Comparison of ENCODE assay signal across 9 mouse cellular contexts in the genomic region with DNA sequence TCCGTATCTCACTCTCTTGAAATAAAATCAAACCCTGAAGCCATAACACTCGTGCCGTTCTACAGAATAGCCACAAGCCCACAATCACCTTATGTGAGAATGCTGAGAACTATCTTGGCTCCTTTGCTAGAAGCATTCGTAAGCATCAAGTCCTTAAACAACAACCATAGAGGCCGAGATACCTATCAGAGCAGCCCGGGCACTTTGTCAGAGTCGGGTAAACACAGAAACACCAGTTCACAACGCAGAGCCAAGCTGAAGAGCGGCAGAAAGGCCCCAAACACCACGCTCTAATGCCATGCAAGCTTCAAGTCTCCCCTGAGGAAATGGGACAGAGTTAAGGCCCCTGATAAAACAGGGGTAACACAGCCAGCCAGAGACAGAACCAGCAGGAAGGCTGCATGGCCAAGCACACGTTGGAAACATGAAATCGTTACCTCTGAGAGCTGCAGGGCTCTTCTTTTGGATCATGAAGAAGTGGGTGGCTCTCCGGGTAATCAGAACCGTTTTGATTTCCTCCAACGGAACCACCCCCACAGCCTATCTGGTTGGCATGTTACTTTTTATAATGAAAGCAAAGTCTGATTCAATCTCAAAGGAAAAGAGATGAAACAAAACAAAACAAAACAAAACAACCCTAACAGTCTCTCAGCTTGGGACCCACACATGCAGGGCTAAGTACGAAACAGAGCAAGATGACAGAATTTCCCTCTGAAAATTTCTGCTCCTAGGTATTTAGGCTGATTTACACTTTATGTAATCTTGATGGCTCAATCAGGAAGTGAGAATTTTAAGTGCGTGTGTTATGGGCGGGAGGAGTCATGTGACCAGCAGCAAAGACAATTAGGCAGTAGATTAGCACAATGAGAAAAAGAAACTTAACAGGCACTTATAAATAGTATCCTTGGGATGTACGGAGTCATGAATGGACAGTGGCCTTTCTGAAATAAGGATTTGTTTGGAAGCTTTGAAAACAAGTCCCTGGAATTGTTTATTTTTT.
A peak's percentile ranks its signal among the peaks of the same experiment; 100 is the strongest.
DNase-seq lines count a peak whose midpoint lies in the region; ATAC-seq and TF ChIP-seq lines count a peak whose summit lies in the region.
"Had no signal": no experiment of that assay in that cellular context is flagged by ENCODE, and none has a peak within 500 bp of the region (broad histone marks: within the 10 kb centered on the region; RNA-seq: fewer than 3 reads in every experiment).

No protein-coding gene starts in this region.

- H3K27ac ChIP-seq in spleen, adult 2 months (ENCODE audit: insufficient read depth, low read length), result peak overlapping the region; percentile 77
- H3K27ac ChIP-seq in liver, embryonic 13.5 days, result peak overlapping the region; percentile 76
- H3K27ac ChIP-seq in olfactory bulb, adult 2 months (ENCODE audit: insufficient read depth, low read depth, low read length), result peak overlapping the region; percentile 42
- H3K27ac ChIP-seq: neural tube, embryonic 13.5 days had no signal

- peak overlapping the region; percentile 59 for H3K4me2 ChIP-seq in liver, embryonic 13.5 days
- H3K4me2 ChIP-seq: neural tube, embryonic 13.5 days had no signal

- no peak for TF ChIP-seq POLR2A in spleen, adult 2 months (IDR thresholded peaks at IDR 0.05; ENCODE audit: low read depth, low read length)
- no peak for TF ChIP-seq POLR2A in olfactory bulb, adult 2 months (IDR thresholded peaks at IDR 0.05; ENCODE audit: insufficient read depth, low read depth, low read length)

- TF ChIP-seq CTCF in spleen, adult 2 months (IDR thresholded peaks at IDR 0.05; ENCODE audit: extremely low read depth, insufficient read depth, insufficient read length, insufficient replicate concordance), result no peak
- TF ChIP-seq CTCF in olfactory bulb, adult 2 months (IDR thresholded peaks at IDR 0.05; ENCODE audit: insufficient read depth, low read depth, low read length), result no peak

- H3K27me3 ChIP-seq in spleen, adult 2 months (ENCODE audit: control insufficient read depth, insufficient read depth, low read length), result no peaks in the 10 kb centered on the region
- H3K27me3 ChIP-seq in liver, embryonic 13.5 days, result no peaks in the 10 kb centered on the region
- H3K27me3 ChIP-seq: neural tube, embryonic 13.5 days had no signal

- ATAC-seq in frontal cortex, adult (ENCODE audit: low TSS enrichment), result peak; percentile 32
- 0 out of 2 replicates have a peak, but pooled peaks have one; percentile 18 for ATAC-seq in liver, embryonic 13.5 days (ENCODE audit: low read depth)

- DNase-seq in frontal cortex, postnatal 14 days (ENCODE audit: low spot score in 2 of 2), result no peak
- peak; percentile 43 to 73 for DNase-seq in spleen, adult 2 months (ENCODE audit: low read depth in 1 of 2, low spot score in 2 of 2)
- no peak for DNase-seq in spleen, postnatal 10 days (ENCODE audit: low spot score in 2 of 2)
- no peak for DNase-seq in liver, embryonic 13.5 days
- no peak for DNase-seq in cerebellum, adult 9-10 months
- no peak for DNase-seq in cerebellum, adult 9-11 months

- H3K4me3 ChIP-seq in spleen, adult 2 months (ENCODE audit: extremely low read depth, insufficient read depth, insufficient read length), result peak overlapping the region; percentile 61
- peak overlapping the region; percentile 25 for H3K4me3 ChIP-seq in liver, embryonic 13.5 days (replicated peaks)
- H3K4me3 ChIP-seq in olfactory bulb, adult 2 months (ENCODE audit: insufficient read depth, low read depth, low read length), result no peak overlapping the region
- H3K4me3 ChIP-seq: neural tube, embryonic 13.5 days had no signal

- 21% methylated on average over 19 of the region's 19 CpGs for WGBS in spleen, adult 2 months
- 38% methylated on average over 19 of the region's 19 CpGs for WGBS in liver, embryonic 13.5 days (ENCODE audit: insufficient replicate concordance)
- 31% methylated on average over 19 of the region's 19 CpGs for WGBS in olfactory bulb, adult 2 months

- H3K4me1 ChIP-seq in spleen, adult 2 months (ENCODE audit: control insufficient read depth, insufficient read depth, insufficient read length), result peaks cover 24% of the 10 kb centered on the region
- H3K4me1 ChIP-seq in liver, embryonic 13.5 days (replicated peaks), result peaks cover 65% of the 10 kb centered on the region
- peaks cover 43% of the 10 kb centered on the region for H3K4me1 ChIP-seq in olfactory bulb, adult 2 months (ENCODE audit: control insufficient read depth, insufficient read depth, low read length)

- H3K36me3 ChIP-seq in spleen, adult 2 months (ENCODE audit: control insufficient read depth, insufficient read depth, low read length), result peaks cover 3% of the 10 kb centered on the region; the same call in 1 of the 2 replicates
- peaks cover 4% of the 10 kb centered on the region; the same call in 1 of the 2 replicates for H3K36me3 ChIP-seq in liver, embryonic 13.5 days
- H3K36me3 ChIP-seq: neural tube, embryonic 13.5 days had no signal

- H3K9ac ChIP-seq in liver, embryonic 13.5 days, result peak overlapping the region; percentile 41; the same call in 1 of the 2 replicates
- H3K9ac ChIP-seq: neural tube, embryonic 13.5 days had no signal

- no peaks in the 10 kb centered on the region for H3K9me3 ChIP-seq in liver, embryonic 13.5 days (replicated peaks)

Comparison
In these comparisons a context has a peak if more than half of its experiments do, and no peak if none do; other contexts are left out.
1. DNase-seq: peak in spleen, adult 2 months (2 of 2); none in frontal cortex, postnatal 14 days (0 of 2), spleen, postnatal 10 days (0 of 2), liver, embryonic 13.5 days (single experiment), cerebellum, adult 9-10 months (single experiment) and cerebellum, adult 9-11 months (single experiment).
2. Peak in every context shown above with its lines, with median percentiles within 50 percentile points of each other: H3K27ac ChIP-seq.